Mouse (Mus musculus) stomach, embryonic 15.5 days (tissue): ENCODE measurements around the gene Eml1. TPM values are rescaled to one million over a fixed set of nuclear protein-coding genes. Genes with fewer than 3 reads are reported as not detected.

ENCODE experiments used
- ATAC-seq: fragments of 200-750 bp; cut with Nextera tagmentation; 2 replicates; pipeline ENCODE4 v1.8.0; 2017; ENCODE audit warnings: low read depth, moderate number of reproducible peaks, moderate TSS enrichment; ENCODE audit not compliant: insufficient read depth, low FRiP score
- H3K27ac ChIP-seq: fragments of 300-500 bp; sonication (generic); 2 replicates; pipeline ENCODE4 v1.5.1; 2015; ENCODE audit warnings: mild to moderate bottlenecking, inconsistent platforms
- H3K27me3 ChIP-seq: fragments of 300-500 bp; sonication (generic); replicated peaks from 2 replicates; pipeline ENCODE4 v1.6.1; 2015; ENCODE audit warnings: inconsistent platforms
- H3K36me3 ChIP-seq: fragments of 300-500 bp; sonication (generic); 2 replicates; pipeline ENCODE4 v1.6.1; 2015; ENCODE audit warnings: inconsistent platforms
- H3K4me1 ChIP-seq: fragments of 300-500 bp; sonication (generic); 2 replicates; pipeline ENCODE4 v1.6.1; 2015; ENCODE audit warnings: inconsistent platforms
- H3K4me2 ChIP-seq: fragments of 300-500 bp; sonication (generic); 2 replicates; pipeline ENCODE4 v1.6.1; 2015; ENCODE audit warnings: mild to moderate bottlenecking, inconsistent platforms
- H3K4me3 ChIP-seq: fragments of 300-500 bp; sonication (generic); replicated peaks from 2 replicates; pipeline ENCODE4 v1.5.1; 2015; ENCODE audit warnings: inconsistent platforms
- H3K9ac ChIP-seq: fragments of 300-500 bp; sonication (generic); 2 replicates; pipeline ENCODE4 v1.6.1; 2015; ENCODE audit warnings: inconsistent platforms
- H3K9me3 ChIP-seq: fragments of 300-500 bp; sonication (generic); 2 replicates; pipeline ENCODE4 v1.6.1; 2016; ENCODE audit warnings: inconsistent platforms
- WGBS: fragments of 180-500 bp; shearing (Covaris S2); methylation state at CpG from one replicate; pipeline ENCODE4 v1.1.7; 2015; 5-methylcytosine and 5-hydroxymethylcytosine counted together
- polyA plus RNA-seq: library from polyadenylated mRNA; unstranded; fragments of >200 nt; fragmentation: Nextera tagmentation; extraction: Ambion mirVana; gene quantifications from 2 replicates; pipeline ENCODE4 v1.2.1, GENCODE M21; 2015

Gene Eml1
- polyA plus RNA-seq, 1 experiment from 2014 or later: 67.6 TPM

DNA sequence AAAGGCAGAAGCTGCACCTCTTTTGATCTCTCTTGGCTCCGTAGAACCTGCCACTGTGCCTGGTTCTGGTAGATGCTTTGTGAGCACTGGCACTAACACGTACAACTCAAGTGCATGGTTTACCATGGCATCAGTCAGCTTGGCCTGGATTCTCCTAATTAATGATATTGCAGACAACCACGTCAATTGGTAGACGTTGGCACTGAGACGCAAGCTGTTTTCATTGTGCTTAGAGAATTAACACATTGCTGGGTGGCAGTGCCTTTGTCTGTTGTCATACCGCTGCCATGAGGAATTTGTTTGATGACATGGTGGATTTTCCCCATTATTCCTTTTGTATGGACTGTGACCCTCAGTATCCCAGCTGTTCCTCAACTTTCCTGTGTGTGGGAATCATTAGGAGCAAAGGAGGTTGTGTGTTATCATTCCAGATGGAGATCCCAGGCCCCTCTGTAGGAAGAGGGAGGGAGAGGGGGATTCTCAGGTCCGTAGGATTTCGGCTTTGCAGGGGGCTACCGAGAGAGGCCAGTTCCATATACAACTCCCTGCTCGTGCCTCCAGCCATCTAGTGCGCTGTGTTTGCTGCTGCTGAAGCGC lies 194.3 kb downstream of the Eml1 start:
- no peak overlapping the region for H3K9ac ChIP-seq
- no peaks in the 10 kb centered on the region for H3K36me3 ChIP-seq
- H3K27me3 ChIP-seq: no peaks in the 10 kb centered on the region
- no peak for ATAC-seq
- no peak overlapping the region for H3K4me3 ChIP-seq
- H3K4me1 ChIP-seq: no peaks in the 10 kb centered on the region
- WGBS: 75% methylated on average over 12 of the region's 12 CpGs
- H3K4me2 ChIP-seq: no peak overlapping the region
- no peak overlapping the region for H3K27ac ChIP-seq
- no peaks in the 10 kb centered on the region for H3K9me3 ChIP-seq

DNA sequence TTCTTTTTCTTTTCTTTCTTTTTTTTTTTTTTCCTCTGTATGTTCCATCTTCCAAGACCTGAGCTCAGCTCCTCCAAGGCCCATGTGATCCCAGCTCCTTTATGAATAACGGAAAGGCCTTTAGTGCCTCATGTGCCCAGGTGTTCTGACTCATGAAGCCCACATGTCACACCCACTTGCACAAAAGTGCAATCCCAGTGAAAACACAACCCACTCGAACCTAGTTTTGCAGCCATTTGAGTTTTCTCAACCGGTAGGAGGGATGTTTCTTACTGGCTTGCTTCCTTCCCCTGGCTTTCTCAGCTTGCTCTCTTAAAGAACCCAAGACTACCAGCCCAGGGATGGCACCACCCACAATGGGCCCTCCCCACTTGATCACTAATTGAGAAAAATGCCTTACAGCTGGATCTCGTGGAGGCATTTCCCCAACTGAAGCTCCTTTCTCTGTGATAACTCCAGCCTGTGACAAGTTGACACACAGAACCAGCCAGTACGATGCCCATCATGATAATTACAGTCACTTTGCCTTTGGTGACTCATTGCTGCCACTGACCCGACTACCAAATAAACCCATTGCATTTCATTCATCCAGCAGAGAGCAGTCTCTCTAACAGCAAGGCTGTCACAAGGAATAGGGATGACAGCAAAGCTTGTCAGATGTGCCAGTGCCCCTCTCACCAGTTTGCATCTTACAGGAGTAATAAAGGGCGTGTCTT lies 208.6 kb downstream of the Eml1 start:
- H3K36me3 ChIP-seq: peaks cover 2% of the 10 kb centered on the region; the same call in 1 of the 2 replicates
- no peaks in the 10 kb centered on the region for H3K27me3 ChIP-seq
- H3K4me2 ChIP-seq: no peak overlapping the region
- H3K27ac ChIP-seq: no peak overlapping the region
- H3K4me3 ChIP-seq: no peak overlapping the region
- 0 out of 2 replicates have a peak, but pooled peaks cover 2% of the 10 kb centered on the region for H3K4me1 ChIP-seq
- 74% methylated on average over 7 of the region's 7 CpGs for WGBS
- ATAC-seq: no peak
- no peak overlapping the region for H3K9ac ChIP-seq
- H3K9me3 ChIP-seq: no peaks in the 10 kb centered on the region

DNA sequence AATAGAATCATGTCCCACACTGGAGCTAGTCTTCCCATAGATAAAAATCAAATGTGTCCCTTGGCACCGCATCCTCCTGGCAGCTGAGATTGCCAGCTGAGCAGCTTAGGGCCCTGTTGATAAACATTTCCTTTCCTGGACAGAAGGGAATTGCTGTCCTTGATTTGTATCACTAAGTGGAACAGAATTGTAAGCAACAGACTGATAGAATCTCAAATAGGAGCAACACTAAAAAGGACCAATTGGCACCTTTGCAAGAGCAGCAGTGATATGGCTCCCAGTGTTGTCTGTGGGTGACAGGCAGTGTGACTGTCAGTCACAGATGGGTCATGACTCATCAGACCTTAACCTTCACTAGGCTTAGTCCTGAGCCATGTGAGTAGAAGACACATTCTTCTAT lies 213.0 kb downstream of the Eml1 start:
- no peak overlapping the region for H3K27ac ChIP-seq
- H3K9ac ChIP-seq: no peak overlapping the region
- 75% methylated on average over 1 of the region's 1 CpGs for WGBS
- no peak for ATAC-seq
- no peak overlapping the region for H3K4me2 ChIP-seq
- H3K9me3 ChIP-seq: no peaks in the 10 kb centered on the region
- no peaks in the 10 kb centered on the region for H3K27me3 ChIP-seq
- H3K36me3 ChIP-seq: peaks cover 6% of the 10 kb centered on the region; the same call in 1 of the 2 replicates
- H3K4me1 ChIP-seq: 0 out of 2 replicates have a peak, but pooled peaks cover 2% of the 10 kb centered on the region
- no peak overlapping the region for H3K4me3 ChIP-seq

Other genes starting within 250 kb of the Eml1 start
- gene Setd3, start 191.6 kb upstream of the Eml1 start, polyA plus RNA-seq: 87.1 and 94.2 TPM in 2 replicates
- 3.2 TPM in 2 replicates for gene Ccnk, start 191.4 kb upstream of the Eml1 start, polyA plus RNA-seq
- 7.3 and 7.9 TPM in 2 replicates for gene Ccdc85c, start 95.5 kb upstream of the Eml1 start, polyA plus RNA-seq
- 0.87 and 0.88 TPM in 2 replicates for gene Hhipl1, start 64.7 kb upstream of the Eml1 start, polyA plus RNA-seq
- 7.4 and 8.4 TPM in 2 replicates for gene Cyp46a1, start 36.6 kb upstream of the Eml1 start, polyA plus RNA-seq
- 48.3 and 59.1 TPM in 2 replicates for gene Evl, start 183.8 kb downstream of the Eml1 start, polyA plus RNA-seq